Mouse (Mus musculus): ENCODE results near the gene Prn.
A peak's percentile ranks its signal among the peaks of the same experiment; 100 is the strongest.

The Prn gene

GRCm38 (mm10) chr2:131909683-131910572 is at the start of gene Prn, which contains the start of gene Prnp:
Prn (plus strand) TSS chr2:131909957.
Prnp (plus strand) TSS chr2:131909928.
- peak; percentile 93 for DNase-seq

GRCm38 (mm10) chr2:131862617-131863275 is 47.0 kb upstream of the Prn start:
- no peak for DNase-seq

GRCm38 (mm10) chr2:131863472-131863871 is 46.3 kb upstream of the Prn start:
- DNase-seq: no peak

- no peak for DNase-seq
These were observed 45.4 kb upstream of the Prn start for GRCm38 (mm10) chr2:131864262-131864796.

GRCm38 (mm10) chr2:131866676-131867075 is 43.1 kb upstream of the Prn start:
- no peak for DNase-seq

GRCm38 (mm10) chr2:131868983-131869382 is 40.8 kb upstream of the Prn start:
- no peak for DNase-seq

- DNase-seq: no peak
These were observed 36.4 kb upstream of the Prn start for GRCm38 (mm10) chr2:131873376-131873775.

GRCm38 (mm10) chr2:131876551-131877265 is 33.0 kb upstream of the Prn start:
- no peak for DNase-seq

- no peak for DNase-seq
These were observed 28.0 kb upstream of the Prn start for GRCm38 (mm10) chr2:131881766-131882165.

GRCm38 (mm10) chr2:131883136-131883535 is 26.6 kb upstream of the Prn start:
- no peak for DNase-seq

GRCm38 (mm10) chr2:131886503-131887160 is 23.1 kb upstream of the Prn start:
- no peak for DNase-seq

GRCm38 (mm10) chr2:131888233-131888632 is 21.5 kb upstream of the Prn start:
- no peak for DNase-seq

GRCm38 (mm10) chr2:131892534-131892933 is 17.2 kb upstream of the Prn start:
- no peak for DNase-seq

- DNase-seq: no peak
These were observed 14.7 kb upstream of the Prn start for GRCm38 (mm10) chr2:131895106-131895505.

GRCm38 (mm10) chr2:131896011-131896410 is 13.7 kb upstream of the Prn start:
- DNase-seq: no peak

- no peak for DNase-seq
These were observed 12.2 kb upstream of the Prn start for GRCm38 (mm10) chr2:131897336-131898109.

- DNase-seq: no peak
These were observed 7.3 kb upstream of the Prn start for GRCm38 (mm10) chr2:131902423-131902822.

- DNase-seq: peak; percentile 62
These were observed 6.9 kb upstream of the Prn start for GRCm38 (mm10) chr2:131902867-131903266.

GRCm38 (mm10) chr2:131905025-131905424 is 4.7 kb upstream of the Prn start:
- no peak for DNase-seq

GRCm38 (mm10) chr2:131905776-131906175 is 4.0 kb upstream of the Prn start:
- DNase-seq: peak; percentile 81

GRCm38 (mm10) chr2:131906266-131906665 is 3.5 kb upstream of the Prn start:
- DNase-seq: no peak

GRCm38 (mm10) chr2:131906846-131907245 is 2.9 kb upstream of the Prn start:
- peak; percentile 37 for DNase-seq

All from lung, postnatal 36 days (tissue).